Mouse (Mus musculus): ENCODE data around the gene Spata2.

DNA sequence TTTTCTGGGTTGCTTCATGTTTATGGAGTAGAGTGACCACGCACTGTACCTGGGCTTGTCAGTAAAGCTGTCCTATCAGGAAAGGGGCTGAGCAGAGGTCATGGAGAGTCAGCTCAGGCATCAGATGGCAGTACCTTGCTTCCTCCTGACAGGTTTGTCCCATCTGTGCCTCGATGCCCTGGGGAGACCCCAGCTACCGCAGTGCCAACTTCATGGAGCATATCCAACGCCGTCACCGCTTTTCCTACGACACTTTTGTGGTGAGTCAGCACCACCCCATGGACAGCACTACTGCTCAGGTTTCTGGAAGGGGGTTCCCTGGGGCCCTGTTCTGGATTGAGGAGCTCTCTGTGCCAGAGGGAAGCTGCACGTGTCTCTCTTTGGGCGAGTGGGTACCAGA, 19.7 kb upstream of the Spata2 start:
- TF ChIP-seq CTCF (IDR thresholded peaks at IDR 0.05; ENCODE audit: low read depth, low read length) (no peak), EP300 (IDR thresholded peaks at IDR 0.05; ENCODE audit: insufficient read depth, low read depth, low read length) (no peak), POLR2A (IDR thresholded peaks at IDR 0.05; ENCODE audit: insufficient read depth, low read length) (no peak)
